Mouse (Mus musculus): ENCODE measurements around the gene Chchd6. TPM values are rescaled to one million over a fixed set of nuclear protein-coding genes. Genes with fewer than 3 reads are reported as not detected.

Chchd6 gene
- 106 and 225 TPM in 2 replicates for polyA plus RNA-seq (2012; rRNA removed; ENCODE audit: low replicate concordance)

GRCm38 (mm10) chr6:89595018-89595776, at the start of gene Chchd6:
Chchd6 (minus strand) TSS chr6:89595652.

GRCm38 (mm10) chr6:89643798-89644270, 48.4 kb upstream of the Chchd6 start, which contains the start of gene Txnrd3:
Txnrd3 (plus strand) TSS chr6:89643988.

GRCm38 (mm10) chr6:89362281-89363106, 233.0 kb downstream of the Chchd6 start, which contains the start of gene Plxna1:
Plxna1 (minus strand) TSS chr6:89362620.

Other genes starting within 250 kb of the Chchd6 start
- gene Plxna1, start 233.0 kb downstream of the Chchd6 start, polyA plus RNA-seq (2012; rRNA removed; ENCODE audit: low replicate concordance): 82.9 and 84.0 TPM in 2 replicates
- 11.4 and 11.8 TPM in 2 replicates for gene Txnrd3, start 48.3 kb upstream of the Chchd6 start, polyA plus RNA-seq (2012; rRNA removed; ENCODE audit: low replicate concordance)
- not detected in 2 replicates for gene Vmn1r40, start 111.9 kb upstream of the Chchd6 start, polyA plus RNA-seq (2012; rRNA removed; ENCODE audit: low replicate concordance)
- gene Vmn1r41, start 145.1 kb upstream of the Chchd6 start, polyA plus RNA-seq (2012; rRNA removed; ENCODE audit: low replicate concordance): not detected in 2 replicates

All from subcutaneous adipose tissue, adult 2 months (tissue).